Mouse (Mus musculus): ENCODE results near the gene Ccdc162. TPM values are rescaled to one million over a fixed set of nuclear protein-coding genes. Genes with fewer than 3 reads are reported as not detected.

Ccdc162 gene
- total and polyA plus RNA-seq, 3 experiments, result 0.60 TPM; not detected in 2

GRCm38 (mm10) chr10:41598221-41598620 is 118.2 kb downstream of the Ccdc162 start:
- Histone ChIP-seq H3K9me3 (replicated peaks) (no peaks in the 10 kb centered on the region), H3K36me3 (replicated peaks) (no peaks in the 10 kb centered on the region), H3K27me3 (ENCODE audit: insufficient read depth, low read length) (peaks cover 8% of the 10 kb centered on the region), H3K4me1 (ENCODE audit: insufficient read depth, low read depth, low read length) (peaks cover 3% of the 10 kb centered on the region; the same call in 1 of the 2 replicates), H3K4me3 (ENCODE audit: low read depth, low read length) (no peak overlapping the region)
- DNase-seq (ENCODE audit: low spot score) (no peak), ATAC-seq (ENCODE audit: extremely low read depth, insufficient number of reproducible peaks, low FRiP score, poor library complexity, severe bottlenecking) (no peak)
- TF ChIP-seq POLR2AphosphoS5 (IDR thresholded peaks at IDR 0.05; ENCODE audit: insufficient replicate concordance, low read depth, low read length), result no peak
- no peak for TF ChIP-seq GATA1 (IDR thresholded peaks at IDR 0.05; ENCODE audit: borderline replicate concordance, low read length)

GRCm38 (mm10) chr10:41595550-41595949 is 120.9 kb downstream of the Ccdc162 start:
- DNase-seq (ENCODE audit: low spot score) (peak; percentile 8), ATAC-seq (ENCODE audit: extremely low read depth, insufficient number of reproducible peaks, low FRiP score, poor library complexity, severe bottlenecking) (no peak)
- no peak overlapping the region for H3K4me3 ChIP-seq (ENCODE audit: low read depth, low read length)
- peaks cover 9% of the 10 kb centered on the region for H3K27me3 ChIP-seq (ENCODE audit: insufficient read depth, low read length)
- TF ChIP-seq GATA2 (IDR thresholded peaks at IDR 0.05; ENCODE audit: borderline replicate concordance, low read depth, low read length) (no peak), POLR2AphosphoS5 (IDR thresholded peaks at IDR 0.05; ENCODE audit: insufficient replicate concordance, low read depth, low read length) (no peak), CTCF (IDR thresholded peaks at IDR 0.05; ENCODE audit: low read depth, low read length) (no peak), GATA1 (IDR thresholded peaks at IDR 0.05; ENCODE audit: borderline replicate concordance, low read length) (no peak), TAL1 (conservative IDR thresholded peaks at IDR 0.05; ENCODE audit: low read depth, low read length) (no peak)
- H3K4me1 ChIP-seq (ENCODE audit: insufficient read depth, low read depth, low read length), result peaks cover 3% of the 10 kb centered on the region; the same call in 1 of the 2 replicates
- no peaks in the 10 kb centered on the region for H3K9me3 ChIP-seq (replicated peaks)
- no peaks in the 10 kb centered on the region for H3K36me3 ChIP-seq (replicated peaks)

- H3K4me3 ChIP-seq (ENCODE audit: low read depth, low read length), result no peak overlapping the region
- ATAC-seq (ENCODE audit: extremely low read depth, insufficient number of reproducible peaks, low FRiP score, poor library complexity, severe bottlenecking) (no peak), DNase-seq (ENCODE audit: low spot score) (no peak)
- no peaks in the 10 kb centered on the region for H3K36me3 ChIP-seq (replicated peaks)
- no peak for TF ChIP-seq GATA1 (IDR thresholded peaks at IDR 0.05; ENCODE audit: borderline replicate concordance, low read length)
- TF ChIP-seq POLR2AphosphoS5 (IDR thresholded peaks at IDR 0.05; ENCODE audit: insufficient replicate concordance, low read depth, low read length), result no peak
- TF ChIP-seq GATA2 (IDR thresholded peaks at IDR 0.05; ENCODE audit: borderline replicate concordance, low read depth, low read length), result no peak
- no peak for TF ChIP-seq TAL1 (conservative IDR thresholded peaks at IDR 0.05; ENCODE audit: low read depth, low read length)
- no peak for TF ChIP-seq CTCF (IDR thresholded peaks at IDR 0.05; ENCODE audit: low read depth, low read length)
- H3K27me3 ChIP-seq (ENCODE audit: insufficient read depth, low read length), result peaks cover 9% of the 10 kb centered on the region
- H3K9me3 ChIP-seq (replicated peaks), result no peaks in the 10 kb centered on the region
- H3K4me1 ChIP-seq (ENCODE audit: insufficient read depth, low read depth, low read length), result peaks cover 3% of the 10 kb centered on the region; the same call in 1 of the 2 replicates
These were observed 121.5 kb downstream of the Ccdc162 start for GRCm38 (mm10) chr10:41594957-41595356.

GRCm38 (mm10) chr10:41594433-41594832 is 122.0 kb downstream of the Ccdc162 start:
- H3K9me3 ChIP-seq (replicated peaks), result no peaks in the 10 kb centered on the region
- no peak for TF ChIP-seq TAL1 (conservative IDR thresholded peaks at IDR 0.05; ENCODE audit: low read depth, low read length)
- no peak for TF ChIP-seq CTCF (IDR thresholded peaks at IDR 0.05; ENCODE audit: low read depth, low read length)
- no peak for TF ChIP-seq GATA2 (IDR thresholded peaks at IDR 0.05; ENCODE audit: borderline replicate concordance, low read depth, low read length)
- TF ChIP-seq GATA1 (IDR thresholded peaks at IDR 0.05; ENCODE audit: borderline replicate concordance, low read length), result no peak
- TF ChIP-seq POLR2AphosphoS5 (IDR thresholded peaks at IDR 0.05; ENCODE audit: insufficient replicate concordance, low read depth, low read length), result no peak
- peaks cover 9% of the 10 kb centered on the region for H3K27me3 ChIP-seq (ENCODE audit: insufficient read depth, low read length)
- peaks cover 3% of the 10 kb centered on the region; the same call in 1 of the 2 replicates for H3K4me1 ChIP-seq (ENCODE audit: insufficient read depth, low read depth, low read length)
- DNase-seq (ENCODE audit: low spot score) (no peak), ATAC-seq (ENCODE audit: extremely low read depth, insufficient number of reproducible peaks, low FRiP score, poor library complexity, severe bottlenecking) (no peak)
- no peaks in the 10 kb centered on the region for H3K36me3 ChIP-seq (replicated peaks)
- H3K4me3 ChIP-seq (ENCODE audit: low read depth, low read length), result no peak overlapping the region

GRCm38 (mm10) chr10:41588616-41589015 is 127.8 kb downstream of the Ccdc162 start:
- peaks cover 12% of the 10 kb centered on the region; the same call in 1 of the 2 replicates for H3K27me3 ChIP-seq (ENCODE audit: insufficient read depth, low read length)
- H3K9me3 ChIP-seq (replicated peaks), result no peaks in the 10 kb centered on the region
- H3K4me3 ChIP-seq (ENCODE audit: low read depth, low read length), result no peak overlapping the region
- ATAC-seq (ENCODE audit: extremely low read depth, insufficient number of reproducible peaks, low FRiP score, poor library complexity, severe bottlenecking) (no peak), DNase-seq (ENCODE audit: low spot score) (no peak)
- H3K4me1 ChIP-seq (ENCODE audit: insufficient read depth, low read depth, low read length), result no peaks in the 10 kb centered on the region
- TF ChIP-seq CTCF (IDR thresholded peaks at IDR 0.05; ENCODE audit: low read depth, low read length), result no peak
- no peak for TF ChIP-seq GATA2 (IDR thresholded peaks at IDR 0.05; ENCODE audit: borderline replicate concordance, low read depth, low read length)
- TF ChIP-seq GATA1 (IDR thresholded peaks at IDR 0.05; ENCODE audit: borderline replicate concordance, low read length), result no peak
- no peaks in the 10 kb centered on the region for H3K36me3 ChIP-seq (replicated peaks)

- H3K9me3 ChIP-seq (replicated peaks), result no peaks in the 10 kb centered on the region
- ATAC-seq (ENCODE audit: extremely low read depth, insufficient number of reproducible peaks, low FRiP score, poor library complexity, severe bottlenecking) (no peak), DNase-seq (ENCODE audit: low spot score) (no peak)
- peaks cover 14% of the 10 kb centered on the region; the same call in 1 of the 2 replicates for H3K27me3 ChIP-seq (ENCODE audit: insufficient read depth, low read length)
- no peaks in the 10 kb centered on the region for H3K4me1 ChIP-seq (ENCODE audit: insufficient read depth, low read depth, low read length)
- H3K36me3 ChIP-seq (replicated peaks), result no peaks in the 10 kb centered on the region
- H3K4me3 ChIP-seq (ENCODE audit: low read depth, low read length), result no peak overlapping the region
- TF ChIP-seq CTCF (IDR thresholded peaks at IDR 0.05; ENCODE audit: low read depth, low read length), result no peak
- TF ChIP-seq TAL1 (conservative IDR thresholded peaks at IDR 0.05; ENCODE audit: low read depth, low read length), result no peak
- no peak for TF ChIP-seq POLR2AphosphoS5 (IDR thresholded peaks at IDR 0.05; ENCODE audit: insufficient replicate concordance, low read depth, low read length)
- no peak for TF ChIP-seq GATA2 (IDR thresholded peaks at IDR 0.05; ENCODE audit: borderline replicate concordance, low read depth, low read length)
- no peak for TF ChIP-seq GATA1 (IDR thresholded peaks at IDR 0.05; ENCODE audit: borderline replicate concordance, low read length)
These were observed 129.2 kb downstream of the Ccdc162 start for GRCm38 (mm10) chr10:41586947-41587852.
